Mouse (Mus musculus) lung, embryonic 16.5 days (tissue): ENCODE measurements around the gene Nkiras2. TPM values are rescaled to one million over a fixed set of nuclear protein-coding genes. Genes with fewer than 3 reads are reported as not detected.
A peak's percentile ranks its signal among the peaks of the same experiment; 100 is the strongest.

ENCODE experiments used
- ATAC-seq: fragments of 200-750 bp; cut with Nextera tagmentation; 2 replicates; pipeline ENCODE4 v1.8.0; 2017; ENCODE audit warnings: low read depth, mild to moderate bottlenecking, moderate library complexity
- H3K27ac ChIP-seq: fragments of 300-500 bp; sonication (generic); 2 replicates; pipeline ENCODE4 v1.5.1; 2014; ENCODE audit warnings: mild to moderate bottlenecking, control low read depth, low read length
- H3K27me3 ChIP-seq: fragments of 300-500 bp; sonication (generic); 2 replicates; pipeline ENCODE4 v1.6.1; 2014; ENCODE audit warnings: low read depth, low read length, mixed read lengths; ENCODE audit not compliant: control insufficient read depth, insufficient read depth
- H3K36me3 ChIP-seq: fragments of 300-500 bp; sonication (generic); 2 replicates; pipeline ENCODE4 v1.6.1; 2014; ENCODE audit warnings: low read length; ENCODE audit not compliant: control insufficient read depth, insufficient read depth
- H3K4me1 ChIP-seq: fragments of 300-500 bp; sonication (generic); replicated peaks from 2 replicates; pipeline ENCODE4 v1.6.1; 2014; ENCODE audit warnings: low read length, mixed read lengths; ENCODE audit not compliant: control insufficient read depth, insufficient read depth
- H3K4me2 ChIP-seq: fragments of 300-500 bp; sonication (generic); 2 replicates; pipeline ENCODE4 v1.6.1; 2014; ENCODE audit warnings: low read depth, low read length, control low read depth
- H3K4me3 ChIP-seq: fragments of 300-500 bp; sonication (generic); 2 replicates; pipeline ENCODE4 v1.5.1; 2014; ENCODE audit warnings: mild to moderate bottlenecking, low read length, control low read depth
- H3K9ac ChIP-seq: fragments of 300-500 bp; sonication (generic); 2 replicates; pipeline ENCODE4 v1.6.1; 2014; ENCODE audit warnings: low read length, control low read depth
- H3K9me3 ChIP-seq: fragments of 300-500 bp; sonication (generic); 2 replicates; pipeline ENCODE4 v1.6.1; 2016; ENCODE audit warnings: low read length; ENCODE audit not compliant: control insufficient read depth
- WGBS: fragments of 180-500 bp; shearing (Covaris S2); extraction: QIAGEN DNeasy Blood & Tissue Kit; methylation state at CpG from one replicate; pipeline ENCODE4 v1.1.7; 2014; 5-methylcytosine and 5-hydroxymethylcytosine counted together
- polyA plus RNA-seq: library from polyadenylated mRNA; unstranded; fragments of >200 nt; fragmentation: Nextera tagmentation; extraction: Ambion mirVana; gene quantifications from 2 replicates; pipeline ENCODE4 v1.2.1, GENCODE M21; 2015

The Nkiras2 gene
- 58.3 and 58.6 TPM in 2 replicates for polyA plus RNA-seq

GRCm38 (mm10) chr11:100618761-100619484 is at the start of gene Nkiras2:
TSS of gene Nkiras2 (plus strand) at chr11:100619244.
- Histone ChIP-seq H3K27me3 (no peaks in the 10 kb centered on the region), H3K9me3 (no peaks in the 10 kb centered on the region), H3K4me3 (peak within 1 kb of the TSS; percentile 97), H3K9ac (peak within 1 kb of the TSS; percentile 97), H3K27ac (peak within 1 kb of the TSS; percentile 94), H3K36me3 (no peaks in the 10 kb centered on the region), H3K4me1 (peaks cover 18% of the 10 kb centered on the region), H3K4me2 (peak within 1 kb of the TSS; percentile 59)
- ATAC-seq: peak; percentile 73
- WGBS: under 1% methylated on average over 32 of the region's 36 CpGs

GRCm38 (mm10) chr11:100569789-100570188 is 49.3 kb upstream of the Nkiras2 start:
- Histone ChIP-seq H3K4me1 (peaks cover 13% of the 10 kb centered on the region; the same call in 1 of the 2 replicates), H3K27me3 (peaks cover 3% of the 10 kb centered on the region), H3K4me2 (no peak overlapping the region), H3K9me3 (0 out of 2 replicates have a peak, but pooled peaks cover 2% of the 10 kb centered on the region), H3K27ac (no peak overlapping the region), H3K4me3 (no peak overlapping the region), H3K36me3 (no peaks in the 10 kb centered on the region), H3K9ac (no peak overlapping the region)
- 55% methylated on average over 9 of the region's 9 CpGs for WGBS
- no peak for ATAC-seq

- WGBS: 13% methylated on average over 8 of the region's 8 CpGs
- H3K27ac ChIP-seq: no peak overlapping the region
- peak overlapping the region; percentile 20 for H3K4me3 ChIP-seq
- ATAC-seq: peak; percentile 20; the same call in 1 of the 2 replicates
- H3K4me1 ChIP-seq: peaks cover 17% of the 10 kb centered on the region
- peak overlapping the region; percentile 16; the same call in 1 of the 2 replicates for H3K9ac ChIP-seq
- H3K27me3 ChIP-seq: peaks cover 3% of the 10 kb centered on the region
- H3K36me3 ChIP-seq: no peaks in the 10 kb centered on the region
- peak overlapping the region; percentile 30 for H3K4me2 ChIP-seq
- H3K9me3 ChIP-seq: 0 out of 2 replicates have a peak, but pooled peaks cover 2% of the 10 kb centered on the region
Observed at GRCm38 (mm10) chr11:100570430-100571201, 48.4 kb upstream of the Nkiras2 start.

GRCm38 (mm10) chr11:100571202-100571567 is 47.9 kb upstream of the Nkiras2 start:
- Histone ChIP-seq H3K27me3 (peaks cover 3% of the 10 kb centered on the region), H3K9ac (peak overlapping the region; percentile 16; the same call in 1 of the 2 replicates), H3K4me1 (peaks cover 19% of the 10 kb centered on the region), H3K9me3 (0 out of 2 replicates have a peak, but pooled peaks cover 2% of the 10 kb centered on the region), H3K36me3 (no peaks in the 10 kb centered on the region), H3K4me3 (peak overlapping the region; percentile 20), H3K4me2 (peak overlapping the region; percentile 30), H3K27ac (no peak overlapping the region)
- WGBS: 4% methylated on average over 16 of the region's 16 CpGs
- no peak for ATAC-seq

- H3K4me3 ChIP-seq: peak overlapping the region; percentile 82
- H3K27ac ChIP-seq: peak overlapping the region; percentile 77
- H3K9ac ChIP-seq: peak overlapping the region; percentile 81; the same call in 1 of the 2 replicates
- H3K4me2 ChIP-seq: 0 out of 2 replicates have a peak overlapping the region, but pooled peaks have one; percentile 60
- WGBS: 78% methylated on average over 3 of the region's 3 CpGs
- H3K9me3 ChIP-seq: 0 out of 2 replicates have a peak, but pooled peaks cover 2% of the 10 kb centered on the region
- H3K4me1 ChIP-seq: peaks cover 19% of the 10 kb centered on the region
- no peak for ATAC-seq
- H3K36me3 ChIP-seq: peaks cover 2% of the 10 kb centered on the region; the same call in 1 of the 2 replicates
- H3K27me3 ChIP-seq: peaks cover 3% of the 10 kb centered on the region
Observed at GRCm38 (mm10) chr11:100574188-100574587, 44.9 kb upstream of the Nkiras2 start.

- Histone ChIP-seq H3K27ac (peak within 1 kb of the TSS; percentile 77), H3K4me2 (peak within 1 kb of the TSS; percentile 60), H3K9me3 (0 out of 2 replicates have a peak, but pooled peaks cover 2% of the 10 kb centered on the region), H3K4me3 (peak within 1 kb of the TSS; percentile 82), H3K36me3 (peaks cover 6% of the 10 kb centered on the region; the same call in 1 of the 2 replicates), H3K27me3 (peaks cover 3% of the 10 kb centered on the region), H3K9ac (peak within 1 kb of the TSS; percentile 81), H3K4me1 (peaks cover 19% of the 10 kb centered on the region)
- WGBS: under 1% methylated on average over 47 of the region's 47 CpGs
- ATAC-seq: peak; percentile 89
Observed at GRCm38 (mm10) chr11:100574708-100575483, 44.1 kb upstream of the Nkiras2 start, which contains the start of gene Cnp. TSS of gene Cnp (plus strand) at chr11:100574904.

GRCm38 (mm10) chr11:100575484-100575855 is 43.6 kb upstream of the Nkiras2 start:
- peak overlapping the region; percentile 82 for H3K4me3 ChIP-seq
- peak overlapping the region; percentile 60 for H3K4me2 ChIP-seq
- 0 out of 2 replicates have a peak, but pooled peaks cover 2% of the 10 kb centered on the region for H3K9me3 ChIP-seq
- peak overlapping the region; percentile 81 for H3K9ac ChIP-seq
- H3K27me3 ChIP-seq: peaks cover 3% of the 10 kb centered on the region
- no peak for ATAC-seq
- H3K4me1 ChIP-seq: peaks cover 19% of the 10 kb centered on the region
- 40% methylated on average over 2 of the region's 2 CpGs for WGBS
- H3K27ac ChIP-seq: peak overlapping the region; percentile 77
- H3K36me3 ChIP-seq: peaks cover 6% of the 10 kb centered on the region; the same call in 1 of the 2 replicates

GRCm38 (mm10) chr11:100576256-100576655 is 42.8 kb upstream of the Nkiras2 start:
- 63% methylated on average over 21 of the region's 21 CpGs for WGBS
- H3K4me3 ChIP-seq: no peak overlapping the region
- H3K27ac ChIP-seq: no peak overlapping the region

More at GRCm38 (mm10) chr11:100576256-100576655, 42.8 kb upstream of the Nkiras2 start:
- H3K4me2 ChIP-seq: no peak overlapping the region
- 0 out of 2 replicates have a peak, but pooled peaks cover 2% of the 10 kb centered on the region for H3K9me3 ChIP-seq
- H3K27me3 ChIP-seq: no peaks in the 10 kb centered on the region; the same call in 1 of the 2 replicates
- H3K9ac ChIP-seq: no peak overlapping the region
- H3K36me3 ChIP-seq: peaks cover 10% of the 10 kb centered on the region
- H3K4me1 ChIP-seq: peaks cover 11% of the 10 kb centered on the region
- ATAC-seq: no peak
